Mouse (Mus musculus) bone marrow, adult 2 months (tissue): ENCODE measurements around the gene Hpd.

Experiments used
- CTCF ChIP-seq: fragments of 200-500 bp; IDR thresholded peaks from 2 replicates; pipeline ENCODE4 v1.5.1; 2011; ENCODE audit warnings: low read length, control low read depth; ENCODE audit not compliant: control insufficient read depth, insufficient read depth
- POLR2A ChIP-seq: fragments of 200-500 bp; IDR thresholded peaks from 2 replicates; pipeline ENCODE4 v1.6.1; 2011; ENCODE audit warnings: low read depth, mild to moderate bottlenecking, control low read depth, low read length, borderline replicate concordance; ENCODE audit not compliant: control insufficient read depth

DNA sequence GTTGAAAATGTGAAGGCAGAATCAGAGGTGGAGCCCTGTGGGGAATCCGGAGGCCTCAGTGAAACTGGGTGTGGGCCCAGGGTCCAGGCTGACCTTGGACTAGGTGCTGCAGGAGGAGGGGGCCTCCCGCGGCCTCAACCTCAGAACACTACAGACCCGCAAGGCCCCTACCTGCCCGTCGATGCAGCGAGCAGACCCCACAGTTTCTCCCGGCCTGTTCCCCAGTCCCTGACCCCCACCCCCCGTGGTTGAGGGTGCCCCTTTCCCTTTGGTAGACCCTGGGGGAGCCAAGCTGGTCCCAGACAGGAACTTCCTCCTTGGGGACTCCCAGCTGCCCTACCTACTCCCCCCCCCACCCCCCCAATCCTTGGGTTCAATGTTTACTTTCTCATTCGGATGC lies 16.1 kb downstream of the Hpd start:
- TF ChIP-seq POLR2A (no peak), CTCF (no peak)
